Mouse (Mus musculus): ENCODE results near the gene Tcp10b. TPM values are rescaled to one million over a fixed set of nuclear protein-coding genes. Genes with fewer than 3 reads are reported as not detected.
A peak's percentile ranks its signal among the peaks of the same experiment; 100 is the strongest.
"Not testable (repeated sequence)": the region's sequence is repeated elsewhere in the genome, so short reads cannot be mapped to it uniquely, and the experiment has no call there.

The Tcp10b gene
- under 1 TPM; 0.60 to 0.83 TPM for total RNA-seq (2021)
- long read RNA-seq, experiment 1 = 0 reads
- long read RNA-seq, experiment 2 = 0 reads

DNA sequence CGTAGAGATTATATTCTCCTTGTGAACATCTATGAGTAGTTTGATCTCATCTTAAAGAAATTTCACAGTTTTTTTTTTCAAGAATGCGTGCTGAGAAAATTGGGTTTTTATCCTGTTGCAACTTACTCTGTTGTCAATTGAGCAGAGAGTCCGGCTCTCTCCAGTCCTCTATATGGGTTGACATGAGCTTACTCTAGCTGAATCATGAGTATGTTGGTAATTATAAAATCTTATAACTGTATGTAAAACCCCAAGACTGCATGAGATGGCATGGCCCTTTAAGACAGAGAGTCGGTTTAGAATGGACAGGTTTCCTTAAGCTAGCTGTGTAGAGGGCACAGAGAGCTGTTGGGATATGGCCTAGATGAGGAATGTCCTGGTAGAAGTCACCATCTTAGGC, at the start of gene Tcp10b:
Gene Tcp10b (plus strand): TSS at position 301 of the 400 bp plus-strand sequence.
- DNase-seq (ENCODE audit: low spot score in 2 of 2) = not testable (repeated sequence)

DNA sequence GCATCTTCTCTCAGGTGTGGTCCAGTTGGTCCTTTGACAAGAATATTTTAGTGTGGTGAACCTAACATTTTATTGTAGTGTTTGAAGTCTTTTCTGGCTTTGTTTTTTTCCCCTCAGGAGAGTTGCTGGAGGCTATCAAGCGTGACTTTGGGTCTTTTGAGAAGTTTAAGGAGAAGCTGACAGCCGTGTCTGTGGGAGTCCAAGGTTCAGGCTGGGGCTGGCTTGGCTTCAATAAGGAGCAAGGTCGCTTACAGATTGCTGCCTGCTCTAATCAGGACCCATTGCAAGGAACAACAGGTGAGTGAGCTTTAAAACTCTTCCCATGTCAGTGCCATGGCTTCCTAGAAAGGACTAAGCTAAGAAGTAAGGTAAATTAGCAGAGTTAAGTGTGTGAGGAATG, 47.6 kb upstream of the Tcp10b start:
- no peak for DNase-seq (ENCODE audit: low spot score in 2 of 2)

DNA sequence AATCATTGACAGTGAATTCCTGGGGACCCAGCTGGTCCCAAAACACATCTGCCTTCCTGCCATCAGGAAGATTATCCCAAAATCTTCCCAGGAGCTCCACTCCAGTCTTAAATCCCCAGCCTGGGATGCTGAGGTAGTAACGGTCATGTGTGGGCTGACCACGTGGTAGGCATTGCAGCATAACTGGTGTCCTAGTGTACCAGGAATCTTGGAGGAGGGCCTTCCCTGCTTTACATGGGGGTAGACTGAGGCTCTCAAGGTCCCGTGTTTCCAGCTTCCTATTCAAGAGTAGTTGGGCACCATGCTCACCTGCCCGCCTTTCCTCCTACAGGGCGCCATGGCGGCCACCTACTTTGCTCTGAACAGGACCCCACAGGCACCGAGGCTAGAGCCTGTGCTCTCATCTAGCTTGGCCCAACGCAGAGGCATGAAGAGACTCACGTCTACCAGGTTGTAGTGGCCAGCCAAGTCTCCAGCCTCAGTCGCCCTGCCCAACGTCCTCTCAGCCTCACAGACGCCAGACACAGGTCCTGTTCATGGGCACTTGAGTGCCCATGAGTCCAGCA, 24.2 kb upstream of the Tcp10b start:
- DNase-seq (ENCODE audit: low spot score in 2 of 2) = not testable (repeated sequence)

GRCm38 (mm10) chr17:13043846-13044673, 16.8 kb upstream of the Tcp10b start:
- peak; percentile 68 to 77 for DNase-seq (ENCODE audit: low spot score in 2 of 2)

GRCm38 (mm10) chr17:13052124-13052813, 8.6 kb upstream of the Tcp10b start, which contains the start of gene Gpr31b:
TSS of gene Gpr31b (minus strand) at chr17:13052296.
- DNase-seq (ENCODE audit: low spot score in 2 of 2) = not testable (repeated sequence)

DNA sequence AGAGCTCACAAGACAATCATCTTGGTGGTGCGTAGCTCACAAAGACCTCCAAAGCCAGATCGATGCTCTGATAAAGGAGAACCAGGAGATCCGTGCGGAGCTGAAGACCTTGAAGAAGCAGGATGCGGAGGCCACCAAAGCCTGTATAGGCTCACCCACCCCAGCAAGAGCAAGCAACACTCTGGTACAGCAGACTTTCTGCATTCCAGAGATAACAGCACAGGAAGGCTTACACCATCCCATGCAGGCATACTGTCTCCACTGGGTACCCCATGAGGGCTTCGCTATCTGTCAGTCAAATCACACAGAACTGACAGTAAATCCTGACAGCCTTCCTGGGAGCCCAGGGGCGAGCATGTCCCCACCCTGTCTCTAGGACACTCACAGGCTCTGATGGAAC, 2.0 kb downstream of the Tcp10b start:
- DNase-seq (ENCODE audit: low spot score in 2 of 2) = not testable (repeated sequence)

DNA sequence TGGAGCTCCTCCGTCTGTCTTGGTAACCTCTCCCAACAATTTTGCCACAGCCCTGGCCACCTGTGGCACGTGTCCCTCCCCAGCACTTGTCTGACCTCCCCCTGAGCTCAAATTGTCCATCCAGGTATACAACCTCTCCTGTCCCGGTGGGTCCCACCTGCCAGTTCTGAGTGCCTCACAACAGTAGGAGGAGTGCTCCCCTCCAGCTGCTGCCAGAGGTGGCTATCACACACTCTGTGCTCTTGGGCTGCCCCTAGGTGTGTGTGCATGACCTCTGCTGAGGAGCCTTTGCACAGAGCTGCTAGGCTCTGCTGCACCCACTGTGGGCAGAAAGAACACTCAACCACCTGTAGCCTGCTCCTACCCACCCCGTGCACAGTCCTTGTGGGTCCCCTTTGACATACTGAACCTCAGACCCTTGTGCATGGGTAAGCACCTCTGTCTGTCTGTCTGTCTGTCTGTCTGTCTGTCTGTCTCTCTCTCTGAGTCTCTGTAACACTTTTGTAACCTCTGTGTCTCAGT, 7.0 kb downstream of the Tcp10b start:
- DNase-seq (ENCODE audit: low spot score in 2 of 2) = not testable (repeated sequence)

GRCm38 (mm10) chr17:13069227-13069626, 8.3 kb downstream of the Tcp10b start:
- DNase-seq (ENCODE audit: low spot score in 2 of 2) = not testable (repeated sequence)

DNA sequence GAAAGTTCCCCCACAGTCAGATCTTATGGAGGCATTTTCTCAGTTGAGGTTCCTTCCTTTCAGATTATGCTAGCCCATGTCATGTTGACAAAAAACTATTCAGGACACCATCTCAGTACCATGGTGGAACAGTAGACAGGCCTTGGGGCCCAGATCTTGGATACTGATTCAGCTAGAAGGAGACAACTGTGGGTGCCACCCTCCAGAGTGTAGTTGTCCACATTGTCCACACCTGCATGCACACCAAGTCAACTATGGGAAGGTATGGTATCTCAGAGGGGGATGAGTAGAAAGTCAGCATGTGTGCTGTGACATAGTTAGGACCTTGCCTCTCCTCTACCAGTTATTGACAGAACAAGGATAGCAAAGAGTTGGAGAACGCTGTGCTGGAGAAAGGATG, 30.6 kb downstream of the Tcp10b start:
- not testable (repeated sequence) for DNase-seq (ENCODE audit: low spot score in 2 of 2)

DNA sequence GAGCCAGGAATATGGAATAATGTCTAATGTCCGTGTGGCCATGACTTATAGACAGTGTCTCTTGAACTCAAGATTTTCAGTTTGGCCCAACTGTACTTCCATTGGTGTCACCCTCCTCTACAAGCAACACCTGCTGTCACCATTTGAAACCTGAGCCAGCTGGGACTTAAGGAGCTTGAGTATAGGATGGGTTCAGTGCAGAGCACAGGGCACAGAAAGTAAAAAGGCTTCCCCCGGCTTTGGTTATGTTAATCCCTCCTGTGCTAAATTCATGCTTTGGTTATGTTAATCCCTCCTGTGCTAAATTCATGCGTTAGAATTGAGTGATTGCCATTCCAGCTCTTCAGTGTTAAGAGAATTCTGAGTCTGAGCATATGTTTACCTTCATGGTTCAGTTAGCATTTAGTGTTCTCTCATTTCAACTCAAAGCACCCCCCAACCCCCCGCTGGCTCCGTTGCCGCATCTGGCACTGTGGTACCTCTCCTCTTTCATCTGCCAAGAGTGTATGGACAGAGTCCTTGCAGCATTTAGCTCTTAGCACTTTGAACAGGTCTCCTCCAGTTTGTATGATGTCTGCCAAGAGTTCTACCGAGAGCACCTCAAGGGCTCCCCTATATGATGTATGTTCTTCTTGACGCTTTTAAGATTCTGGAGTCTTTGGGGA, 31.3 kb downstream of the Tcp10b start:
- DNase-seq (ENCODE audit: low spot score in 2 of 2) = not testable (repeated sequence)

GRCm38 (mm10) chr17:13092960-13093359, 32.1 kb downstream of the Tcp10b start:
- not testable (repeated sequence) for DNase-seq (ENCODE audit: low spot score in 2 of 2)

- DNase-seq (ENCODE audit: low spot score in 2 of 2) = peak; percentile 40 to 53
These were observed 45.7 kb downstream of the Tcp10b start for GRCm38 (mm10) chr17:13106563-13106962.

- not testable (repeated sequence) for DNase-seq (ENCODE audit: low spot score in 2 of 2)
These were observed 51.8 kb downstream of the Tcp10b start for GRCm38 (mm10) chr17:13112504-13113291.

DNA sequence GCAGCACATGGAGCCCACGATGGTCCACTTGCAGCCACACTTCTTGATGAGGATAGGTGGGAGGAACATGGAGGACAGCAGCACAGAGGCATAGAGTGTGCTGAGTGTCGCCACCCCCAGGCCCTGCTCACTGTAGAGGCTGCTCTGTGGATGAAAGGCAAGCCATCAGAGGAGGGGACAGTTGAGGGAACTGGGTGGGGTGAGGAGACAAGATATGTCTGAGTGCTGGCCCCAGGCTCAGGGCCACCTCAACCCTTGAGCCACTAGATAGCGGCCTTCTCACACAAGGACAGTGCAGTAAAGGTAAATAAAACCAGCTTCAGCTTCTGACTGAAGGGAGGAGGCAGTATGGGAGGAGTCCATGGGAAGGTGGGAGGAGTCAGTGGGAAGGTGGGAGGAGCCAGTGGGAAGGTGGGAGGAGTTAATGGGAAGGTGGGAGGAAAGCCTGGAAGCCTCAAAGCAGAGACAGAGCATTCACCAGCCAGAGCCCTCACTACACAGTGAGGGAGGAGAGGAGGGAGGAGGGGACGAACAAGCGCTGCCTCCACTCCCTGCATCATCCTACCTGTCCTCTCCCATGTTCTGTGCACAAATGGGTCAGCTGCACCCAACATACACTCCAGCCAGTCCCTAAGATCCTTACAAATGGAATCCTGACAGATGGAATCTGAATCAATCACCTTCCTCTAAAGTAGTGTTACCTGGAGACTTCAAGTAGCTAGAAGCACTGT, 62.6 kb downstream of the Tcp10b start:
- not testable (repeated sequence) for DNase-seq (ENCODE audit: low spot score in 2 of 2)

GRCm38 (mm10) chr17:13124241-13124640, 63.3 kb downstream of the Tcp10b start:
- not testable (repeated sequence) for DNase-seq (ENCODE audit: low spot score in 2 of 2)

- DNase-seq (ENCODE audit: low spot score in 2 of 2) = not testable (repeated sequence)
These were observed 68.4 kb downstream of the Tcp10b start for GRCm38 (mm10) chr17:13129324-13129723.

DNA sequence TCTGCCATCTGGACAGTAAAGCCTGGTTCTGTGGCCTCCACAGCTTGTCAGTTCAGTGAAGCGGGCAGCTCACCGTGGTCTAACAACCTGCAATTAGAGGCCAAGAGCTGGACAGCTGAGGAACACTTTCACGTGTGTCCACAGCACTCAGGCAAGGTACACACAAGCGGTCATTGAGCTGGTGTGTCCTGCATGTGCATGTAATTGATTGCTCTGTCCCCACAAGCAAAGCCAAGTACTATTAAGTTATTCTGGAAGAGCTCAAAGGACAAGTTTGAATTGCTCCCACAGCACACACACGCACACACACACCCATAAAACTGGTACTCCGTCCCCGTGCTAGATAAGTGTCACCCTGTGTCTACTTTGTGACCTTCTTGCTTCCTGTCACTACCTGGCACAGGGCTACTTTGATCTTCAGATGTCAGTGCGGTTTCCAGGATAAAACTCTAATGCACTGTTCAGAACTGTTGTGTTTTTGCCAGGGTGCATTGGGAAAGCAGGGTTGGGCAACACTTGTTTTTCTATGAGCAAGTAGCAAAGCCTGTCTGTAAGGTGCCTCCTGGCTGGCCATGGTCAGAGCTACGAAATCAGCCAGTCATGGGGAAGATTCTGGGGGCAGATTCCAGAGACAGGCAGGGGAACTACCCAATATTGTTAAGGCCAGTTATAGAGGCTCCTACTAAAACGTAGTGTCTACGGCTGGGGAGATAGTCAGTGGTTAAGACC, 69.0 kb downstream of the Tcp10b start:
- DNase-seq (ENCODE audit: low spot score in 2 of 2) = not testable (repeated sequence)

DNA sequence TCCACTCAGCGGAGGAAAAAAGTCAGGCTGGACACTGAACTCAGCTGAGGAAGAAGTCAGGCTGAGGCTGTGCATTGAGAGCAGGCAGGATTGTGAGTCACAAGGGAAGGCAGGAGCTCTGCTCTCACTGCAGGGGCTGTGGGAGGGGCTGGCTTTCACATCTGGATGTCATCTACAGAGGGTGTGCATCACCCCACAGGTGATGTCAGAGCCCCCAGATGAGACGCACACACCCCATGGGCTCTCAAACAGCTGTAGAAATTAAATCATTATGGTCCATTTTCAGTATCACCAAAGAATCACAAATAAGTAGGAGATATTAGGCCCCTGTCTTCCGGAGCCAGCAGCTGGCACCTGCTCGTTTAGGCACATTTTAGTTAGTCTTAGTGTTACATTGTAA, 70.8 kb downstream of the Tcp10b start, which contains the start of gene Unc93a:
Gene Unc93a (minus strand): TSS at position 101 of the 400 bp plus-strand sequence.
- DNase-seq (ENCODE audit: low spot score in 2 of 2) = not testable (repeated sequence)
